ENCODE assay signal across 23 mouse cellular contexts in genomic region chrX:71524310-71524709, GRCm38 (mm10). TPM values are rescaled to one million over a fixed set of nuclear protein-coding genes. Genes with fewer than 3 reads are reported as not detected.
DNase-seq lines count a peak whose midpoint lies in the region; ATAC-seq and TF ChIP-seq lines count a peak whose summit lies in the region.
"Had no signal": no experiment of that assay in that cellular context is flagged by ENCODE, and none has a peak within 500 bp of the region (broad histone marks: within the 10 kb centered on the region; RNA-seq: fewer than 3 reads in every experiment).

No protein-coding gene starts in this region.

- no peaks in the 10 kb centered on the region for H3K36me3 ChIP-seq in heart, postnatal 0 days (replicated peaks; ENCODE audit: control insufficient read depth, insufficient read depth, low read length)
- H3K36me3 ChIP-seq in heart, embryonic 11.5 days (ENCODE audit: control insufficient read depth, insufficient read depth, low read length) = no peaks in the 10 kb centered on the region
- H3K36me3 ChIP-seq in liver, embryonic 12.5 days = no peaks in the 10 kb centered on the region
- no peaks in the 10 kb centered on the region for H3K36me3 ChIP-seq in hindbrain, embryonic 14.5 days (replicated peaks; ENCODE audit: control insufficient read depth, insufficient read depth)
- H3K36me3 ChIP-seq: forebrain, embryonic 12.5 days; heart, embryonic 10.5 days; hindbrain, embryonic 10.5 days; lung, embryonic 15.5 days; midbrain, embryonic 15.5 days; neural tube, embryonic 13.5 days had no signal

- peak; percentile 8 for DNase-seq in heart, postnatal 0 days (ENCODE audit: low spot score)
- DNase-seq in c-Kit-negative CD71-positive TER-119-positive erythroid progenitor cells, embryonic 14.5 days (ENCODE audit: low read depth, low spot score) = peak; percentile 44
- DNase-seq in skeletal muscle tissue, adult 2 months (ENCODE audit: low read depth, low spot score) = peak; percentile 6
- DNase-seq in right cerebral cortex, postnatal 10 days (ENCODE audit: low spot score in 2 of 2) = no peak
- no peak for DNase-seq in hindbrain, embryonic 14.5 days (ENCODE audit: low spot score)
- DNase-seq: adrenal gland, adult 8-10 months; cerebellum, adult 8-10 months; gastrocnemius, postnatal 36 days; kidney, postnatal 4 days; lung, postnatal 36 days; retina, postnatal 1 day had no signal

- no peak for ATAC-seq in heart, postnatal 0 days (ENCODE audit: insufficient read depth, low read depth)
- no peak for ATAC-seq in heart, embryonic 11.5 days (replicated peaks; ENCODE audit: insufficient number of reproducible peaks, low FRiP score, low TSS enrichment)
- ATAC-seq in liver, embryonic 12.5 days = peak; percentile 74; the same call in 1 of the 2 replicates
- ATAC-seq in hindbrain, embryonic 14.5 days (ENCODE audit: low FRiP score) = no peak
- ATAC-seq: activated CD4-positive, CD25-positive, alpha-beta regulatory T cell, adult 4 months; intestine, postnatal 0 days; midbrain, embryonic 15.5 days had no signal

- H3K9ac ChIP-seq in heart, postnatal 0 days (replicated peaks; ENCODE audit: low read depth, low read length) = no peak overlapping the region
- no peak overlapping the region for H3K9ac ChIP-seq in heart, embryonic 11.5 days (ENCODE audit: low read depth, low read length)
- H3K9ac ChIP-seq in liver, embryonic 12.5 days = no peak overlapping the region
- H3K9ac ChIP-seq in hindbrain, embryonic 14.5 days = no peak overlapping the region
- H3K9ac ChIP-seq: forebrain, embryonic 12.5 days; lung, embryonic 15.5 days; midbrain, embryonic 15.5 days; neural tube, embryonic 13.5 days had no signal

- H3K9me3 ChIP-seq in heart, postnatal 0 days (replicated peaks; ENCODE audit: control insufficient read depth, low read length) = no peaks in the 10 kb centered on the region
- no peaks in the 10 kb centered on the region for H3K9me3 ChIP-seq in heart, embryonic 11.5 days (replicated peaks; ENCODE audit: control insufficient read depth, low read length)
- H3K9me3 ChIP-seq in liver, embryonic 12.5 days (replicated peaks) = no peaks in the 10 kb centered on the region
- H3K9me3 ChIP-seq in hindbrain, embryonic 14.5 days (ENCODE audit: control insufficient read depth, low read length) = no peaks in the 10 kb centered on the region
- H3K9me3 ChIP-seq: forebrain, embryonic 12.5 days; heart, embryonic 10.5 days; hindbrain, embryonic 10.5 days; lung, embryonic 15.5 days; midbrain, embryonic 15.5 days; neural tube, embryonic 13.5 days had no signal

- whole genome bisulfite sequencing in heart, postnatal 0 days = 39% methylated on average over 2 of the region's 2 CpGs
- 58% methylated on average over 2 of the region's 2 CpGs for WGBS in heart, embryonic 11.5 days (ENCODE audit: insufficient replicate concordance)
- 23% methylated on average over 2 of the region's 2 CpGs for WGBS in liver, embryonic 12.5 days (ENCODE audit: insufficient replicate concordance)
- WGBS in hindbrain, embryonic 14.5 days = 68% methylated on average over 2 of the region's 2 CpGs

- H3K4me3 ChIP-seq in heart, postnatal 0 days (ENCODE audit: low read depth, low read length) = no peak overlapping the region
- no peak overlapping the region for H3K4me3 ChIP-seq in heart, embryonic 11.5 days (ENCODE audit: low read depth, low read length)
- H3K4me3 ChIP-seq in liver, embryonic 12.5 days = no peak overlapping the region
- no peak overlapping the region for H3K4me3 ChIP-seq in hindbrain, embryonic 14.5 days (replicated peaks; ENCODE audit: low read length)
- H3K4me3 ChIP-seq: erythroblast, embryonic 14.5 days; forebrain, embryonic 12.5 days; heart, embryonic 10.5 days; hindbrain, embryonic 10.5 days; lung, embryonic 15.5 days; midbrain, embryonic 15.5 days; myocyte; neural tube, embryonic 13.5 days had no signal

- no peak for TF ChIP-seq EP300 in heart, postnatal 0 days (IDR thresholded peaks at IDR 0.05; ENCODE audit: low read depth)

- H3K27ac ChIP-seq in heart, postnatal 0 days (ENCODE audit: low read depth) = no peak overlapping the region
- no peak overlapping the region for H3K27ac ChIP-seq in heart, embryonic 11.5 days (ENCODE audit: low read depth, low read length)
- H3K27ac ChIP-seq in liver, embryonic 12.5 days = no peak overlapping the region
- no peak overlapping the region for H3K27ac ChIP-seq in hindbrain, embryonic 14.5 days
- H3K27ac ChIP-seq: forebrain, embryonic 12.5 days; heart, embryonic 10.5 days; hindbrain, embryonic 10.5 days; lung, embryonic 15.5 days; midbrain, embryonic 15.5 days; neural tube, embryonic 13.5 days had no signal

- peaks cover 10% of the 10 kb centered on the region; the same call in 1 of the 2 replicates for H3K4me1 ChIP-seq in heart, postnatal 0 days (ENCODE audit: control insufficient read depth, insufficient read depth)
- no peaks in the 10 kb centered on the region for H3K4me1 ChIP-seq in heart, embryonic 11.5 days (ENCODE audit: control insufficient read depth, insufficient read depth, low read length)
- peaks cover 52% of the 10 kb centered on the region for H3K4me1 ChIP-seq in liver, embryonic 12.5 days
- H3K4me1 ChIP-seq in hindbrain, embryonic 14.5 days (replicated peaks; ENCODE audit: control insufficient read depth, insufficient read depth, low read length) = no peaks in the 10 kb centered on the region
- H3K4me1 ChIP-seq: forebrain, embryonic 12.5 days; heart, embryonic 10.5 days; lung, embryonic 15.5 days had no signal

- H3K27me3 ChIP-seq in heart, postnatal 0 days (ENCODE audit: control insufficient read depth, insufficient read depth, low read length) = no peaks in the 10 kb centered on the region
- 0 out of 2 replicates have a peak, but pooled peaks cover 5% of the 10 kb centered on the region for H3K27me3 ChIP-seq in heart, embryonic 11.5 days (ENCODE audit: control insufficient read depth, insufficient read depth, low read length)
- H3K27me3 ChIP-seq in liver, embryonic 12.5 days (replicated peaks) = 0 out of 2 replicates have a peak, but pooled peaks cover 3% of the 10 kb centered on the region
- H3K27me3 ChIP-seq in hindbrain, embryonic 14.5 days (ENCODE audit: control insufficient read depth, insufficient read depth, low read length) = no peaks in the 10 kb centered on the region
- H3K27me3 ChIP-seq: forebrain, embryonic 12.5 days; lung, embryonic 15.5 days; midbrain, embryonic 15.5 days; neural tube, embryonic 13.5 days had no signal

- TF ChIP-seq CTCF in heart, postnatal 0 days (IDR thresholded peaks at IDR 0.05; ENCODE audit: low read depth) = no peak

- H3K4me2 ChIP-seq in heart, postnatal 0 days (ENCODE audit: low read depth, low read length) = no peak overlapping the region
- no peak overlapping the region for H3K4me2 ChIP-seq in heart, embryonic 11.5 days
- peak overlapping the region; percentile 21; the same call in 1 of the 2 replicates for H3K4me2 ChIP-seq in liver, embryonic 12.5 days
- H3K4me2 ChIP-seq in hindbrain, embryonic 14.5 days (replicated peaks) = no peak overlapping the region
- H3K4me2 ChIP-seq: forebrain, embryonic 12.5 days; lung, embryonic 15.5 days; midbrain, embryonic 15.5 days; neural tube, embryonic 13.5 days had no signal

RNA-seq across cellular contexts. Expression of gene Hmgb3, which starts 31.4 kb away (rescaled TPM):
- 31.2 and 32.9 TPM in 2 replicates for total RNA-seq in heart, postnatal 0 days (2014; rRNA removed; ENCODE audit: low replicate concordance)
- polyA plus RNA-seq in heart, postnatal 0 days (2015; fragmentation: Nextera tagmentation; extraction: Ambion mirVana) = 137 and 160 TPM in 2 replicates
- polyA plus RNA-seq in heart, embryonic 11.5 days (2014; fragmentation: Nextera tagmentation; extraction: Ambion mirVana) = 179 and 197 TPM in 2 replicates
- polyA plus RNA-seq in liver, embryonic 12.5 days (2016; fragmentation: Nextera tagmentation; extraction: Ambion mirVana) = 321 and 340 TPM in 2 replicates
- polyA plus RNA-seq in hindbrain, embryonic 14.5 days (2014; fragmentation: Nextera tagmentation; extraction: Ambion mirVana) = 350 and 353 TPM in 2 replicates

RNA-seq across cellular contexts. Expression of gene Cd99l2, which starts 31.7 kb away (rescaled TPM):
- 37.6 and 43.9 TPM in 2 replicates for total RNA-seq in heart, postnatal 0 days (2014; rRNA removed; ENCODE audit: low replicate concordance)
- 21.2 and 22.1 TPM in 2 replicates for polyA plus RNA-seq in heart, postnatal 0 days (2015; fragmentation: Nextera tagmentation; extraction: Ambion mirVana)
- 21.7 and 31.4 TPM in 2 replicates for polyA plus RNA-seq in heart, embryonic 11.5 days (2014; fragmentation: Nextera tagmentation; extraction: Ambion mirVana)
- 13.8 and 14.9 TPM in 2 replicates for polyA plus RNA-seq in liver, embryonic 12.5 days (2016; fragmentation: Nextera tagmentation; extraction: Ambion mirVana)
- polyA plus RNA-seq in hindbrain, embryonic 14.5 days (2014; fragmentation: Nextera tagmentation; extraction: Ambion mirVana) = 66.7 and 77.7 TPM in 2 replicates

Comparison
In these comparisons a context has a peak if more than half of its experiments do, and no peak if none do; other contexts are left out.
1. DNase-seq: peak in heart, postnatal 0 days (single experiment), c-Kit-negative CD71-positive TER-119-positive erythroid progenitor cells, embryonic 14.5 days (single experiment) and skeletal muscle tissue, adult 2 months (single experiment); none in right cerebral cortex, postnatal 10 days (0 of 2) and hindbrain, embryonic 14.5 days (single experiment).